Mouse (Mus musculus): ENCODE results near the gene Apoc4.

Apoc4 gene

GRCm38 (mm10) chr7:19681202-19681694 is at the start of gene Apoc4, which contains the start of gene Gm44805:
Gene Apoc4, minus strand, starts transcription at chr7:19681479.
Gene Gm44805, minus strand, starts transcription at chr7:19681423.
- DNase-seq (ENCODE audit: low spot score in 2 of 2): no peak

GRCm38 (mm10) chr7:19726541-19726940 is 45.3 kb upstream of the Apoc4 start:
- DNase-seq (ENCODE audit: low spot score in 2 of 2): no peak

GRCm38 (mm10) chr7:19724167-19724566 is 42.9 kb upstream of the Apoc4 start:
- DNase-seq (ENCODE audit: low spot score in 2 of 2): no peak

GRCm38 (mm10) chr7:19722754-19723195 is 41.5 kb upstream of the Apoc4 start:
- DNase-seq (ENCODE audit: low spot score in 2 of 2): no peak

- DNase-seq (ENCODE audit: low spot score in 2 of 2): no peak
Measured at GRCm38 (mm10) chr7:19719200-19719599, 37.9 kb upstream of the Apoc4 start.

- no peak for DNase-seq (ENCODE audit: low spot score in 2 of 2)
Measured at GRCm38 (mm10) chr7:19718297-19718952, 37.1 kb upstream of the Apoc4 start.

- DNase-seq (ENCODE audit: low spot score in 2 of 2): no peak
Measured at GRCm38 (mm10) chr7:19717346-19717745, 36.1 kb upstream of the Apoc4 start.

GRCm38 (mm10) chr7:19716822-19717221 is 35.5 kb upstream of the Apoc4 start:
- DNase-seq (ENCODE audit: low spot score in 2 of 2): no peak

GRCm38 (mm10) chr7:19716055-19716682 is 34.9 kb upstream of the Apoc4 start:
- DNase-seq (ENCODE audit: low spot score in 2 of 2): no peak

- DNase-seq (ENCODE audit: low spot score in 2 of 2): peak; percentile 99 to 100
Measured at GRCm38 (mm10) chr7:19715239-19716054, 34.2 kb upstream of the Apoc4 start, which contains the start of gene Tomm40. Gene Tomm40, minus strand, starts transcription at chr7:19715438.

- DNase-seq (ENCODE audit: low spot score in 2 of 2): no peak
Measured at GRCm38 (mm10) chr7:19714836-19715235, 33.6 kb upstream of the Apoc4 start.

GRCm38 (mm10) chr7:19713598-19713997 is 32.3 kb upstream of the Apoc4 start:
- DNase-seq (ENCODE audit: low spot score in 2 of 2): no peak

GRCm38 (mm10) chr7:19713196-19713595 is 31.9 kb upstream of the Apoc4 start:
- no peak for DNase-seq (ENCODE audit: low spot score in 2 of 2)

- DNase-seq (ENCODE audit: low spot score in 2 of 2): no peak
Measured at GRCm38 (mm10) chr7:19712414-19712813, 31.1 kb upstream of the Apoc4 start.

- DNase-seq (ENCODE audit: low spot score in 2 of 2): no peak
Measured at GRCm38 (mm10) chr7:19710650-19711049, 29.4 kb upstream of the Apoc4 start.

GRCm38 (mm10) chr7:19705271-19705670 is 24.0 kb upstream of the Apoc4 start:
- DNase-seq (ENCODE audit: low spot score in 2 of 2): no peak

GRCm38 (mm10) chr7:19704475-19704874 is 23.2 kb upstream of the Apoc4 start:
- no peak for DNase-seq (ENCODE audit: low spot score in 2 of 2)

GRCm38 (mm10) chr7:19702859-19703555 is 21.7 kb upstream of the Apoc4 start:
- no peak for DNase-seq (ENCODE audit: low spot score in 2 of 2)

GRCm38 (mm10) chr7:19701069-19701761 is 19.9 kb upstream of the Apoc4 start:
- no peak for DNase-seq (ENCODE audit: low spot score in 2 of 2)

GRCm38 (mm10) chr7:19700299-19701068 is 19.2 kb upstream of the Apoc4 start:
- no peak for DNase-seq (ENCODE audit: low spot score in 2 of 2)
